Mouse (Mus musculus): ENCODE data around the gene Atg2a. TPM values are rescaled to one million over a fixed set of nuclear protein-coding genes. Genes with fewer than 3 reads are reported as not detected.
A peak's percentile ranks its signal among the peaks of the same experiment; 100 is the strongest.

The Atg2a gene
- polyA plus RNA-seq, 1 experiment from 2014 or later: 9.3 TPM

DNA sequence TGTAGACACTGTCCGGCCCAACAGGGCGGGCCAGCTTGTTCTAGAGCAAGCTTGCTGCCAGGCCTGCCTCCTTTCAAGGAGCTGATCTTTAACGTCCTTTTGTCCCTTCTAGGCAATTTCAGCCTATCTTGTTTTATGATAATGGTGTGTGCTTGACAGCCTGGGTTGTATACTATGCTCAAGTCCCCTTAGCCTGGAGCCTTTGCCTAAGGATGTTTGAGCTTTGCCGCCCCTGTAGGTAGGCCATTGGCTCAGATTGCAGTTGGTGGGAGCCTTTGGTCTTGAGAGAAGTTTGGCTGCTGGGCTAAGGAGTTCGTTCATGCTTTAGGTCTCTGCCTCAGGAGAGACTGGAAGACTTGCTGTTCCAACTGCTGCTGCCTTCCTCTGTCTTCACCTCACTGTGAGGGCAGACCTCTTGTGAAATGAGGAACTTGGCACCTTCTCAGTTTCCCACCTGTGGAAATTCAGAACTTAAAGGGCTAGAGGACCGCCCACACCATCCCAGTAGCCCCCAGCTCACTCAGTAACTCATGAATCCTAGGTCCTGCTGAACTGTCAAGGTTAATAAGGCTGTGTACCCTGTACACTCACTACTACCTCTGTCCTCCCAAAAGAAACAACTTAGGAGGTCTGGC lies 37.1 kb downstream of the Atg2a start:
- no peaks in the 10 kb centered on the region for H3K27me3 ChIP-seq
- peak overlapping the region; percentile 88 for H3K27ac ChIP-seq
- H3K9ac ChIP-seq: peak overlapping the region; percentile 77
- 19% methylated on average over 6 of the region's 6 CpGs for WGBS
- ATAC-seq (ENCODE audit: borderline replicate concordance, extremely low read depth, low FRiP score, low TSS enrichment): no peak
- H3K36me3 ChIP-seq: peaks cover 37% of the 10 kb centered on the region
- peak overlapping the region; percentile 92 for H3K4me3 ChIP-seq
- H3K9me3 ChIP-seq: no peaks in the 10 kb centered on the region
- H3K4me2 ChIP-seq: peak overlapping the region; percentile 97
- peaks cover 45% of the 10 kb centered on the region for H3K4me1 ChIP-seq

DNA sequence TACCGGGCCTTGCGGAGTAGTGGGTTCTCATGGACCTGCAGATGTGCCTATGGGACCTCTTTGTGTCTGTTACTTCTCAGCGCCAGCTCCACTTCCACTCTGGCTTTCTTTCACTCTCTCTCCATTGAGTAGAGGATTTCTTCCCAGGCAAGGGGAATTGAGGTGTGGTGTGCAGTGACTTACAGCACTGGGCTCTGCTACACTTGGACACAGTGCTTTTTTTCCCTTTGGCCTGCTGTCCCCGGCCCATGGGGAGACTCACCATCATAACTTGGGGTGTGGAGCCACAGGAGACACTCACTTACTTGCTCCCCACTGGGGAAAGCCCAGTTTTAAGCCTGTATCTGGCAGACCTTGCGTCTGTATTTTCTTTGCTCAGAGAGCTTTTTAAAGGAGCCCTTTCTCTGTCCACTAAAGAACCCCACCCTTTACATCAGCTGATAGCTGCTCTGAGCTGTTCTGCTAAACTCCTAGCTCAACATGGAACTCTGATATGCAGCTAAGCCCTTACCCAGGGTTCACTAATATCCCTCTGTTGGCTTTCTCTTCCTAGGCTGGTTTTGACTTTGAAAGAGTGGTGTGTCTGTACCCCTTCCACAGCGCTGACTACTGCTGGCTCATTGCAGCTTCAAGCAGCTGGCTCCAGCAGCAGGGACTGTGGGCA lies 38.1 kb downstream of the Atg2a start:
- Histone ChIP-seq H3K4me1 (peaks cover 47% of the 10 kb centered on the region), H3K4me2 (peak overlapping the region; percentile 97), H3K9me3 (no peaks in the 10 kb centered on the region), H3K27ac (0 out of 2 replicates have a peak overlapping the region, but pooled peaks have one; percentile 3), H3K9ac (peak overlapping the region; percentile 77; the same call in 1 of the 2 replicates), H3K36me3 (peaks cover 46% of the 10 kb centered on the region), H3K27me3 (no peaks in the 10 kb centered on the region), H3K4me3 (peak overlapping the region; percentile 92; the same call in 1 of the 2 replicates)
- no peak for ATAC-seq (ENCODE audit: borderline replicate concordance, extremely low read depth, low FRiP score, low TSS enrichment)
- WGBS: 90% methylated on average over 6 of the region's 6 CpGs

DNA sequence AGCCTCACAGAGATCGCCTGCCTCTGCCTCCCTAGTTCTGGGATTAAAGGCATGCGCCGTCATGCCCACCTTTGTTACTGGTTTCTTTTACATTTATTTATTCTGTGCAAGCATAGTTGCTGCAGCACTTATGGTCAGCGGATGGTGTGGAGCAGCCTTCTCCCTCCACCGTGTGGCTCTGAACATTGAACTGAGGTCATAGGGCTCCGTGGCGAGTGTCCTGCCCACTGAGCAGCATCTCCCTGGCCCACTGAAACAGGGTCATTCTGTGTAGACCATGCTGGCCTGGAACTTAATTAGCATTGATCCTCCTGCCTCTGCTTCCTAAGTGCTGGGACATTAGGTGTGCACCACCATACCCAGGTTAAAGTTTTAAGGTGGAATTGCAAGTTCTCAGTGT lies 39.1 kb downstream of the Atg2a start:
- Histone ChIP-seq H3K9ac (no peak overlapping the region), H3K9me3 (no peaks in the 10 kb centered on the region), H3K4me1 (peaks cover 52% of the 10 kb centered on the region), H3K4me2 (no peak overlapping the region), H3K36me3 (peaks cover 47% of the 10 kb centered on the region), H3K27ac (no peak overlapping the region), H3K4me3 (no peak overlapping the region), H3K27me3 (no peaks in the 10 kb centered on the region)
- WGBS: 89% methylated on average over 7 of the region's 7 CpGs
- ATAC-seq (ENCODE audit: borderline replicate concordance, extremely low read depth, low FRiP score, low TSS enrichment): no peak

DNA sequence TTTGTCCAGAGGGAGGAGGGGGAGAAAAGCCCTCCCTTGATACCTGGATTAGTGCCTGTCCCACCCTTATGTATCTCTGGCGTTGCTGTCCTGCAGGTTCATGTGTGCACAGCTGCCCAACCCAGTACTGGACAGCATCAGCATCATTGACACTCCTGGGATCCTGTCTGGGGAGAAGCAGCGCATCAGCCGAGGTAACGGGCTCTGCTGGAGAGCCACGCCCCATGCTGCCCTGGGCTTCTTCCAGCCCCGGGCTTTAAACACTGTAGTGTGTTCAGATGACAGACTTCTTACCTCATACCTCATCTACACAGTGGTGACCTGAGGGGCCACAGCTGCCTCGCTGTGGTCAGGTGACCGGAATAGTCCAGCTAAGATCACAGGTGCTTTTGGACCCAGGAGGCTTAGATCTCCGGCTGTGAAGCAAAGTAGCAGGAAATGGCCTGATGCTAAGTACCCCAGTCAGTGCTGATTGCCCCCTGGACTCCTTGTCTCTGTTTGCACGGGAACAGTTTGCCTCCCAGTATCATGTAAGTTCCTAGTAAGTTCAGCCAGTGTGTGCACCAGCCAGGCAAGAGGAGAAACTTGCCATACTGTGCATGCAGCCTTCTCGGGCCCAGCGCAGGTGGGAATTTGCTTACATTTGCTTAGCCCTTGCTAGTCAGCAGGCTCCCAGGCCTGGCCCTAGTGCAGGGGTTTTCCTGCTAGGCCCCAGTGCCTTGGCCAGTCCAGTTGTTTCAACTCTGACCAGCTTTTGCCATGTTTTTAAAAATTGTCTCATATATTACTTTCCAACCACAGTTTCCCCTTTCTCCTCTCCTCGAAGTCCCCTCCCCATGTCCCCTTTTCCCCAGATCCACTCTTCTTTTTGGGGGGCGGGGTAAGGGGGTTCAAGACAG lies 39.9 kb downstream of the Atg2a start:
- 76% methylated on average over 14 of the region's 14 CpGs for WGBS
- H3K27ac ChIP-seq: no peak overlapping the region
- peaks cover 50% of the 10 kb centered on the region for H3K36me3 ChIP-seq
- H3K4me2 ChIP-seq: no peak overlapping the region
- no peak for ATAC-seq (ENCODE audit: borderline replicate concordance, extremely low read depth, low FRiP score, low TSS enrichment)
- no peak overlapping the region for H3K4me3 ChIP-seq
- H3K9ac ChIP-seq: no peak overlapping the region
- H3K9me3 ChIP-seq: no peaks in the 10 kb centered on the region
- no peaks in the 10 kb centered on the region for H3K27me3 ChIP-seq
- peaks cover 53% of the 10 kb centered on the region for H3K4me1 ChIP-seq

DNA sequence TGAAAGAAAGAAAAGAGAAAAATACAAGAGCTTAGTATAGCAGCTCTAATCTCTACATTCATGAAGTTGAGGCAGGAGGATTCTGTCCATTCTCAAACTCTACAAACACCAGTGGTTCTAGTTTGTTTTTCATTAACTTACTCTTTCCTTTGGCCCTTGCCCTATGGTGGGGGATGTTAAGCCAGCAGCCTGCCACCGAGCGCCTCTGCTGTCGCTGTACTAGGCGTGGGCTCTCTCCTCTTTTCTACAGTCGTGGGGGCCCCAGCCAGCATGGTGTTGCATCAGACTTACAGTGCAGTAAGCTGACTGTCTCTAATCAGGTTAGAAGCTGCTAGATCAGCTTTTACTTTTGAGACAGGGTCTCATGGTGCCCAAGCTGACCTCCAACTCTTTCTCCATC lies 41.5 kb downstream of the Atg2a start:
- Histone ChIP-seq H3K9me3 (no peaks in the 10 kb centered on the region), H3K27ac (no peak overlapping the region), H3K4me3 (no peak overlapping the region), H3K27me3 (no peaks in the 10 kb centered on the region), H3K4me2 (no peak overlapping the region), H3K36me3 (peaks cover 52% of the 10 kb centered on the region), H3K4me1 (peaks cover 63% of the 10 kb centered on the region), H3K9ac (no peak overlapping the region)
- no peak for ATAC-seq (ENCODE audit: borderline replicate concordance, extremely low read depth, low FRiP score, low TSS enrichment)
- WGBS: 71% methylated on average over 5 of the region's 5 CpGs

DNA sequence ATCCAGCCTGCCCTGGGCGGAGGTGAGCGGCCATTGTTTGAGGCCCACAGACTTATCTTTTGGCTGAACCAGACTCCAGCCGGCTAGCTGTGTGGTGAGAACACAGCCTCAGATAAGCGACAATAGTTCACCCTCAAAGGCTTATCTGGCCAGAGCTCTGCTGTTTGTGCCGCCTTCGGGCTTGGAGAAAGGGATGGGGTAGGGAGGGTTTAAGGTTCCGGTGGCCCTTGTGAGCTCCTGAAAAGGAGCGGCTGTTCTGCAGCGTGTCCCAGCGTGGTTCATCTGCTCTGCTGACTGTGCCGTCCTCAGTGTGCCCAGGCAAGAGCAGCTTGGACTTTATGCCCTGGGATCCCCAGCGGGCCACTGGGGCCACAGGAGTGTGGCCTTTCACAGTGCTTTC lies 43.0 kb downstream of the Atg2a start:
- no peak overlapping the region for H3K9ac ChIP-seq
- no peaks in the 10 kb centered on the region for H3K9me3 ChIP-seq
- no peaks in the 10 kb centered on the region for H3K27me3 ChIP-seq
- H3K36me3 ChIP-seq: peaks cover 52% of the 10 kb centered on the region
- H3K4me2 ChIP-seq: no peak overlapping the region
- no peak overlapping the region for H3K27ac ChIP-seq
- H3K4me1 ChIP-seq: peaks cover 61% of the 10 kb centered on the region
- H3K4me3 ChIP-seq: no peak overlapping the region
- WGBS: 68% methylated on average over 12 of the region's 12 CpGs
- ATAC-seq (ENCODE audit: borderline replicate concordance, extremely low read depth, low FRiP score, low TSS enrichment): no peak

DNA sequence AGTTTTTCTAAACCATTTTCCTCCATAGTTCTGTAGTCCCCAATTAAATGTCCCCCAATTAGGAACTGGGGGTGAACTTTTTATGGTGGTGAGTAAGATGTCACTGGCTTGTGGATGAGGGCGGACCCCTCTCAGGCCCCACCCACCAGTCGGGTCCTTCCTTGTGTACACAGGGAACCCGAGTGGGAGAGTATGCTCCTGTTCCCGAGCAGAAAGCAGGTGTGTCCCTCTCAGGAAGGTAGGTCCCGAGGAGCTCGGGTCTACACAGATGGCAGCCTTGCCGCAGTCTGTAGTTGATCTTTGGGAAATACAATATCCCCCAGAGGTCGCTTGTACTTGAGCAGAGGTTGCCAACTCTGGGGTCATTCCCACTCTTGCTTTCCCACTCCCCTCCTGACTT lies 43.8 kb downstream of the Atg2a start:
- peak overlapping the region; percentile 37; the same call in 1 of the 2 replicates for H3K27ac ChIP-seq
- peaks cover 56% of the 10 kb centered on the region for H3K4me1 ChIP-seq
- H3K36me3 ChIP-seq: peaks cover 51% of the 10 kb centered on the region
- no peak for ATAC-seq (ENCODE audit: borderline replicate concordance, extremely low read depth, low FRiP score, low TSS enrichment)
- H3K9me3 ChIP-seq: no peaks in the 10 kb centered on the region
- no peak overlapping the region for H3K4me2 ChIP-seq
- H3K9ac ChIP-seq: no peak overlapping the region
- H3K27me3 ChIP-seq: no peaks in the 10 kb centered on the region
- H3K4me3 ChIP-seq: no peak overlapping the region
- 59% methylated on average over 8 of the region's 8 CpGs for WGBS

DNA sequence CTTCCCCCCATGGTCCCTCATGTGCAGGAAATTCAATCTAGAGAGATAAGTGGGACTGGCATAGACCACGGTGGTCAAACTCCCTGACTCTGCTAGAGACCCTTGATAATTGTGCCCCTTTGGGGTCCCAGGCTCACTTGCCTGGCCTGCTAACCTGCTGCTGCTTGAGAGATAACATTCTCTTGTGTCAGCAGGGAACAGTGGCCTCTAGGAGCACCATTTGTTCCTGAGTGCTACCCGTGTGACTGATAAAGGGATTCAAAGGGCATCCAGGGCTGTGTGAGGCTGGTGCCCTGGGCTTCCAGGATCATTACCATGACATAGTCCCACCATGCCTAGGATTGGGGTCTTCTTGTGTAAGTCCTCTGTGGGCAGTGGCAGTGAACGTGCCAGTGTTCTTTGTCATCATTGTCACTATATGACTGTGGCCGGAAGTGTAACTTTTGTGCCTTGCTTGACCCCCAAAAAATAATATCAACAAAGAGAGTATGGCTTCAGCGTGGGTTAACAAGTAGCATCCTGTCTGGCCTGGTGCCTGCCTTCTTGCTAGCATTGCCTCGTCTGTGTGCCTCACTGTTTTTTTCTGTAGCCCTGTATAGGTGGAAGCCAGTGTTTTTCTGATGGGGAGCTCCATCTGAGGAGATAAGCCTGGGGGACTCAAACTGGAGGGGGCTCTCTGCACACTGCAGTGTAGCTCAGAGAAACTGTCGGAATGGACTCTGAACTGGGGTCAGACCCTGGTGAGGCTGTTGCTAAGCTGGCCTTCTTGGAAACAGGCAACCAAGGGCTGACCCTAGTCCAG lies 44.4 kb downstream of the Atg2a start:
- no peaks in the 10 kb centered on the region for H3K27me3 ChIP-seq
- no peak overlapping the region for H3K4me3 ChIP-seq
- H3K4me2 ChIP-seq: 0 out of 2 replicates have a peak overlapping the region, but pooled peaks have one; percentile 8
- no peak overlapping the region for H3K9ac ChIP-seq
- H3K27ac ChIP-seq: peak overlapping the region; percentile 84
- WGBS: 40% methylated on average over 7 of the region's 7 CpGs
- H3K4me1 ChIP-seq: peaks cover 51% of the 10 kb centered on the region
- H3K36me3 ChIP-seq: peaks cover 45% of the 10 kb centered on the region
- ATAC-seq (ENCODE audit: borderline replicate concordance, extremely low read depth, low FRiP score, low TSS enrichment): peak; percentile 23; the same call in 1 of the 2 replicates
- H3K9me3 ChIP-seq: no peaks in the 10 kb centered on the region

DNA sequence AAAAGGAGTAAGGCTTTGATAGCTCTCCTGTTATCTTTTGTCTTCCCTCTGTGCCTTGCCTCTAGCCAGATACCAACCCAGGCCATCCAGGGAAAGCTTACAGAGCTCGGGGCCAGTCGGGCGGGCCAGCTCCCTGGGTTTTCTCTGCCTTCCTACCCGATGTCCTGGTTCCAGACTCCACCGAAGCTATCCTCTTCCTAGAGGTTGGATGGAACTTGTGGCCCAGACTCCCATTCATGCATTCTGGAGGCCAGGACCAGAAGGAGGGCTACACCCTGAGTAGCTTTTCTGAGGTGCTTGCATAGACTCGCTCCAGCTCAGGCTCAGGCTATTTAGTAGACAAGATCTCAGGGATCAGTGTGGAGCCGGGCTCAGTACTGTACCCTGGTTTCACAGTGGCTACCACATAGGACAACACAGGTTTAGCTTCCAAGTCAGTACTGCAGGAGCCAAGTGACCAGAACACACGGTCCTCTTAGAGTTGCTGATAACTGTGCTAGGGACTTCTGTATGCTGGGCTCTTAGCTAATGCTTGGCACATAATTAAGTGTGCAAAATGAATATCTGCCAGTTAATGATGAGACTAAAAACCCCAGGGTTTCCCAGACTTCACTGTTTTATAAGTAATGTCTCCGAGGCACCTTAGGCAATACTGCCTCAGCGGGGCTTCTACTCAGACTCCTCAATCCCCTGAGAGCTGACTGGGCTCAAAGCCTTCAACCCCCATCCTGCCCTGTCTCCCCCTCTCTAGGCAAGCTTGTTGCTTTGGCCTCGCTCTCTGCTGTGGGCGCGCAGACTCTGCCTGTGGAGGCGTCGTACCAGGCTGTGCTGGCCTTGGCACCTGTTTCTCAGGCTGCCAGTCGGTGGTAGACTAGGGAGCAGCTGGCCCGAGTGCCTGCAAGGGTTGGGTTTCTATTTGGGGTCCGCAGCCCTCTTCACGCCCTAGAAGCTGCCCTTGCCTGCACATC lies 45.2 kb downstream of the Atg2a start:
- Histone ChIP-seq H3K27me3 (no peaks in the 10 kb centered on the region), H3K4me1 (peaks cover 51% of the 10 kb centered on the region), H3K36me3 (peaks cover 36% of the 10 kb centered on the region), H3K9ac (no peak overlapping the region), H3K9me3 (no peaks in the 10 kb centered on the region), H3K27ac (peak overlapping the region; percentile 84), H3K4me2 (0 out of 2 replicates have a peak overlapping the region, but pooled peaks have one; percentile 8), H3K4me3 (no peak overlapping the region)
- no peak for ATAC-seq (ENCODE audit: borderline replicate concordance, extremely low read depth, low FRiP score, low TSS enrichment)
- WGBS: 78% methylated on average over 19 of the region's 19 CpGs

DNA sequence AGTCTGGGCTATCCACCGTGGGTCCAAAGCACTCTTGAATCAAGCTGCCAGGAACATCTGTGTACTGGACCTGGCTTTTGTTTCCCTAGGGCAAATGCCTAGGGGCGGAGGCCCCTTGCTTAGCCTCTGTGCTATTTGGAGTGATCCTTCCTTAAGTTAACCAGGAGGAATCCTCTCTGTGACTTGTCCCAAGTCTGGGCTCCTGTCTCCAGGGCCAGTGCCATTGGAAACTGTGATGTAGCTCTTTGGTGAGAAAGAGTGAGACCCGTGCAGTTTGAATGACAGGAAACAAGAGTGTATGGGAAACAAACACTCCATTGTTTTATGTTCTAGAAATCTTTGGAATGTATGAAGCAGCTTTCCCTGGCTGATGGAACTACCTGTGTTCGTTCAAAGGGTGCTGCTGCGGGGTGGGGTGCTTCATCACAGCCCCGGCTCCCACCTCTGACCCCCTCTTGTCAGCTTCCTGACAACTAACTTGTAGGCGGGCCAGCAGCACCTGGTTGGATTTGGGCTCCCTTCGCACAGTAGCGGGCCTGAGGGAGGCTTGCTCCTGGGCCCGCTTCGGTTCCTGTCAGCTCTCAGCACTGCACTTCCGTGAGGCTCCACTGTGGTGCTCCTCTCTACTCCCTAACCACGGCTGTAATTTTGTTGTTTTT lies 46.9 kb downstream of the Atg2a start:
- no peak for ATAC-seq (ENCODE audit: borderline replicate concordance, extremely low read depth, low FRiP score, low TSS enrichment)
- WGBS: 44% methylated on average over 13 of the region's 13 CpGs
- Histone ChIP-seq H3K27ac (peak overlapping the region; percentile 84), H3K4me3 (no peak overlapping the region), H3K36me3 (peaks cover 21% of the 10 kb centered on the region), H3K27me3 (no peaks in the 10 kb centered on the region), H3K9me3 (no peaks in the 10 kb centered on the region), H3K4me1 (peaks cover 51% of the 10 kb centered on the region), H3K9ac (no peak overlapping the region), H3K4me2 (peak overlapping the region; percentile 11; the same call in 1 of the 2 replicates)
